Mouse (Mus musculus) CD4-positive, CD25-positive, alpha-beta regulatory T cell, adult 4 months (primary cell): Measurements from ENCODE around the gene Ubl3. TPM values are rescaled to one million over a fixed set of nuclear protein-coding genes. Genes with fewer than 3 reads are reported as not detected.

ENCODE experiments used
- ATAC-seq: one replicate; pipeline ENCODE4 v1.8.0; 2017
- polyA plus RNA-seq, 2 experiments: library from polyadenylated mRNA; unstranded; fragments of 100-300 nt; shearing (Covaris generic); gene quantifications; one replicate each; pipeline ENCODE4 v1.2.1; 2017

Gene Ubl3
- polyA plus RNA-seq, 2 experiments from 2014 or later, result 85.9 to 102 TPM

DNA sequence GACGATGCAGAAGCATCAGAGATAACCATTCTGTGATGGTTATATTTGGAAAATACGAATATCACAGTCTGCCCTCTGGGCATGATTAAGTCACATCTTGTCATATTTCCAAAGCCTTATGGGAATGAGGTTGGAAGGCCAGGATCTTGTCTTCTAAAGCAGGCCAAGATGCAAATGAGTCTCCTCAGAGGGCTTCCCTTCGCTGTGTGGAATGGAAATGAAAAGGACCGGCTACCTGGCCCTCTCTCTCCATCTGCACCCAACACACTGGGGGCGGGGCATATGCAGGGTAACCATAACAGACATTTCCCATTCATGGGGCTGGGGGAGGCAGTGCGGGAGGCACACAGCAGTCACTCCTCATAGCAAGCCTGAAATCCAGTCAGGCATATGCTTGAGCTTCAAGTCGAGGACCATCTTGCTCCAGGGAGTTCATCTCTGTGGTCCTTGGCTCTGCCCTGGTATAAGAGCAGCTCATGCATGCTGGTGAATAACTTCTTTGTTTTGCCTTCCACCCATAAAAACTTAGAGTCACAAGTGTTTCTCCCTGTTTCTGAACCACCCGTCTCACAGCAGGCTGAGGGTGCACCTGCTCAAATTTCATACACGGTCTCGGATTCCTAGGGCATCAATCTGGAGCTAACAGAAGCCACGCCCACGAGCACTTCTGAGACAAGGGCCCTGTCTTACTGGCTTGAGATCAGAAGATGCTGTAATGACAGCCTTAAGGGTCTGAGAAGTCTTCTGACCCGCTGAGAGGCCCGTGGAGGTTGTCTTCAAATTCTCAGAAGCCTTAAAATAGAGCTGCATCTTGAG, 83.8 kb downstream of the Ubl3 start:
- no peak for ATAC-seq

DNA sequence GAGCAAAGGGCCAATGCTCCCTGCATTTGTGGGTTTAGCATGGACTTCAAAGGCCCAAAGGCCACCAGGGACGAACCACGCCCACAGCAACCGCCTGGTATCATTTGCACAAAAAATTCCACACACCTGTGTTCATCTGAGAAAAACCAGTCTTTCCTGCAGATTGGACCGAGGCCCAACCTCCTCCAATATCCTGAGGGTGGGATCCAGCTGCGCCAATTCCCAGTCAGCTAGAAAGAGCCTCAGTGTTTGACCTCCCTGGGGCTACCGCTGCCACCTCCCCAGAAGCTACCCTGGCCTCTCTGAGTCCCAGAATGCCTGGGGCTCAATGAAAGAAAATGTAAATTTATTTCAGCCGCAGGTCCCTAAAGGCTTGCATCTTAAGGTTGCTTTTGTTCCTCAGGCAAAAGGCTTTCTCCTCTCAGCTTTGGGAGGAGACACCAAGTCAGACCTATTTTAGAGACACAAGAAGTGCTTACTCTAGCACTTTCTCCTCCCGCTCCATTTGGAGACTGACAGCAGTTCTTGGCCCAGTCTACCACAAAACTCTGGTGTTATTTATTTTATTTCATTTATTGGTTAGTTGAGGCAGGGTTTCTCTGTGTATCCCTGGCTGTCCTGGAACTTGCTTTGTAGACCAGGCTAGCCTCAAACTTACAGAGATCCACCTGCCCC, 85.5 kb downstream of the Ubl3 start:
- ATAC-seq, result no peak

DNA sequence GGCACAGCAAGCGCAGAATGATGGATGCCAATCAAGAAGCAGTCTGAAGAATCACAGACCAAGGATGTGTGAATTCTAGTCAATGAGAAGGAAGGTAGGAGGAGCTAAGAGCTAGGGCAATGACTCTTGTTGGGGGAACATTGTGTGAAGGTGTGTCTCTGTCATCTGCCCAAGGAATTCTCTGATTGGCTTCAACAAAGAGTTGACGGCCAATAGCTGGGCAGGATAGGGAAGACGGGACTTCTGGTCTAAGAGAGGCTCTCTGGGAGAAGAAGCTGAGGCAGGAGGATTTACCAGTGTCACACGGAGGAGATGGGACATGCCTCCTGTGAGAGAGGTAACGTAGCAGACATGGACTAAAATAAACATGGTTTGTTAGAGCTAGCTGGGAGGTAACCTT, 86.5 kb downstream of the Ubl3 start:
- ATAC-seq, result no peak

DNA sequence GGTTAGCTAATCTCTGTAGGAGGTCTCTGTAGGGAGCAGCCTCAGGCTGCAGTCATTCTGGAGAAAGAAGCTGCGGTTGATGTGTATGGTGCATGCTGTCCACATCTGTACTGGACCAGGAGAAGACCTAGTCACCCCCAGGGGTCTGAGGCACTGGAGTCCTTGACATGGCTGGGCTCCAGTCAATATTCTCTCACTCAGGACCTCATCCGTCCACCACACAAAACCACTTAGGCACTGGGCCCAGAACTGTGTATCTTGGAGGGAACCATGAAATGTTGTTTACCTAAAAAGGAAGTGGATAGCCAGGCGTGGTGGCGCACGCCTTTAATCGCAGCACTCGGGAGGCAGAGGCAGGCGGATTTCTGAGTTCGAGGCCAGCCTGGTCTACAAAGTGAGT, 87.5 kb downstream of the Ubl3 start:
- ATAC-seq, result no peak

DNA sequence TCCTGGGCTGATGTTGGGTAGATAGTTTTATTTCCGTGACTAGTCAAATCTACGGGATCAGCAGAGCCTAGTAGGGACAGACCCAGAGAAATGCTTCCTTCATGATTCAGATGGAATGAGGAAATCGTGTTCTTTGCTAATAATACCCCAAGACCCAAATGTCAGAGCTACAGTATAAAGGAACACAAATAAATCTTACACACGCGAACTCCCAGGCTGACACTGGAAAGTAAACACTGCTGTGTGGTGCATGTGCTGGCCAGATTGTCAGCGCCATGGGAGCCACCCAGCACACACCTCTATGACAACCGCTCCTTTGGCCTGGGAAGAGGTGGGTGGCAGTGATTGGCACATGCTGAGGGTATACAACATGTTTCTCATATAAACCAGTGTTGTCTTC, 88.1 kb downstream of the Ubl3 start:
- no peak for ATAC-seq

- no peak for ATAC-seq
Observed at GRCm38 (mm10) chr5:148463783-148464294, 88.8 kb downstream of the Ubl3 start.

Other genes with a start within 250 kb of the Ubl3 start
- gene Slc7a1, start 152.9 kb downstream of the Ubl3 start, polyA plus RNA-seq, result 10 to 100 TPM; 13.2 to 19.0 TPM